Mouse (Mus musculus) heart, embryonic 12.5 days (tissue): ENCODE results near the gene Akp3. TPM values are rescaled to one million over a fixed set of nuclear protein-coding genes. Genes with fewer than 3 reads are reported as not detected.
A peak's percentile ranks its signal among the peaks of the same experiment; 100 is the strongest.

Experiments used
- ATAC-seq: fragments of 200-750 bp; cut with Nextera tagmentation; 2 replicates; pipeline ENCODE4 v1.8.0; 2017; ENCODE audit warnings: moderate TSS enrichment, moderate library complexity; ENCODE audit not compliant: insufficient number of reproducible peaks, low FRiP score
- H3K27ac ChIP-seq: fragments of 300-500 bp; sonication (generic); 2 replicates; pipeline ENCODE4 v1.5.1; 2016; ENCODE audit warnings: mild to moderate bottlenecking, moderate library complexity; ENCODE audit not compliant: poor library complexity, severe bottlenecking
- H3K27me3 ChIP-seq: fragments of 300-500 bp; sonication (generic); replicated peaks from 2 replicates; pipeline ENCODE4 v1.6.1; 2016; ENCODE audit warnings: mild to moderate bottlenecking, moderate library complexity
- H3K36me3 ChIP-seq: fragments of 300-500 bp; sonication (generic); 2 replicates; pipeline ENCODE4 v1.6.1; 2016; ENCODE audit warnings: mild to moderate bottlenecking, moderate library complexity
- H3K4me1 ChIP-seq: fragments of 300-500 bp; sonication (generic); replicated peaks from 2 replicates; pipeline ENCODE4 v1.6.1; 2016; ENCODE audit warnings: mild to moderate bottlenecking
- H3K4me2 ChIP-seq: fragments of 300-500 bp; sonication (generic); 2 replicates; pipeline ENCODE4 v1.6.1; 2016; ENCODE audit warnings: mild to moderate bottlenecking, moderate library complexity
- H3K4me3 ChIP-seq: fragments of 300-500 bp; sonication (generic); 2 replicates; pipeline ENCODE4 v1.5.1; 2016; ENCODE audit warnings: mild to moderate bottlenecking
- H3K9ac ChIP-seq: fragments of 300-500 bp; sonication (generic); 2 replicates; pipeline ENCODE4 v1.6.1; 2016; ENCODE audit warnings: mild to moderate bottlenecking, moderate library complexity
- H3K9me3 ChIP-seq: fragments of 300-500 bp; sonication (generic); replicated peaks from 2 replicates; pipeline ENCODE4 v1.6.1; 2016; ENCODE audit warnings: mild to moderate bottlenecking, moderate library complexity
- WGBS: fragments of 180-500 bp; shearing (Covaris S2); methylation state at CpG from one replicate; pipeline ENCODE4 v1.1.7; 2016; 5-methylcytosine and 5-hydroxymethylcytosine counted together
- polyA plus RNA-seq: library from polyadenylated mRNA; unstranded; fragments of >200 nt; fragmentation: Nextera tagmentation; extraction: Ambion mirVana; gene quantifications from 2 replicates; pipeline ENCODE4 v1.2.1, GENCODE M21; 2016

The Akp3 gene
- polyA plus RNA-seq, 1 experiment from 2014 or later, result not detected

DNA sequence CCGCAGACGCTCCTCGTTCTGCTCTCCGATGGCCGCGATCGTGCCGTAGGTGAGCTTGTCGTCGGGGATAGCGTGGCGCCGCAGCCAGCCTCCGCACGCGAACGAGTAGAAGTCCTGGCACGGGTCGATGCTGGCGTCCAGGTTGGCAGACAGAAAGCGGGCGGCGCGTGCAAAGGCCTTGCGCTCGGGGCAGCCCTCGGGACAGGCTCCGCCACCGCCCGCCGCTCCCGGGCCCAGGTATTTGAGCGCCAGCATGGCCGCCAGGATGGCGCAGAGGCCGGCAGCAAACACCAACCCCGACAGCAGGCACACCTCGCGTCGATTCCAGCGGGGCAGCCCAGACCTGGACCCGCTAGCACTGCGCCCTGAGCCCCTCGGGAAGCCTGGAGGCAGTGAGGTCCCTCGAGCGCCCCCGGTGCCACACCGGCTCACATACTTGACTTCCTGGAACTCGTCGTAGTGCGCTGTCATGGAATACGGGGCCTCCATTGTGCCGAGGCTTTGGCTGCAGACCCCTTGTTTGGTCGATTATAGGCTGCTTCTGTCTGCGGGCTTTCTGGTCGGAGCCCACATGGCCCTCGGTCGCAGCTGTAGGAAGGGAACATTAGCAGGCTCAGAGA, 29.8 kb downstream of the Akp3 start:
- Histone ChIP-seq H3K27me3 (peaks cover 100% of the 10 kb centered on the region), H3K4me3 (peak overlapping the region; percentile 41), H3K9me3 (no peaks in the 10 kb centered on the region), H3K4me1 (peaks cover 23% of the 10 kb centered on the region; the same call in 1 of the 2 replicates), H3K36me3 (no peaks in the 10 kb centered on the region), H3K9ac (no peak overlapping the region), H3K27ac (no peak overlapping the region), H3K4me2 (peak overlapping the region; percentile 64)
- ATAC-seq, result no peak
- WGBS, result 2% methylated on average over 58 of the region's 58 CpGs

DNA sequence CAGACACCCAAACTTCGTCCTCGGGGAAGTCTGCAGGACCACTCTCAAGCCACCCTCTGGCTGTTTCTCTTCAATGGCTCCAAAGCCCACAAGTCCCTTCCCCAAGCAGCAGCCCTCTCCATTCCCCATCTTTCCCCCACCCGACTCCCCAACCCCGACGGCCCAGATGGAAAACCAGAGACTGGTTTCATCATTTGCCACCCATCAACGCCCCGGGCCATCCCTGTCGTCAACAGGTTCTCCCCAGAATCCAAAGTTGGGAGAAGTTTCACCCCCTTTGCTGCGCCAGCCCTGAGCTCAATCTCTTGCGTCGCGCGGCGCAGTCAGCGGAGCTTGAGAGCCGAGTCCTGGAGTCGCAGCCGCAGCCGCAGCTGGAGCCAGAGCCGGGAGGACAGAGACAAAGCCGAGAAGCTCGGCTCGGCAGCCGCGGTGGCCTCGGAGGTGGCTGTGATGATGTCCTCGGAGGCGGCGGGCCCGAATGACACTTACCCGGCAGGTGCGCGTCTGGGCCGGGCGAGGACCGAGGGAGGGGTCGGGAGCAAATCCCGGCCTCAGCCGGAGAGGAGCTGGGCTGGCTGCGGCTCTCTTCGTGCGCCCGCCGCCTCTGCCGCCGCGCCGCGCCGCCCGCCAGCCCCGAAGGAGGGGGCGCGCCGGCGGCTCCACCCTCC, 30.9 kb downstream of the Akp3 start:
- 0 out of 2 replicates have a peak overlapping the region, but pooled peaks have one; percentile 15 for H3K9ac ChIP-seq
- WGBS, result 1% methylated on average over 43 of the region's 56 CpGs

DNA sequence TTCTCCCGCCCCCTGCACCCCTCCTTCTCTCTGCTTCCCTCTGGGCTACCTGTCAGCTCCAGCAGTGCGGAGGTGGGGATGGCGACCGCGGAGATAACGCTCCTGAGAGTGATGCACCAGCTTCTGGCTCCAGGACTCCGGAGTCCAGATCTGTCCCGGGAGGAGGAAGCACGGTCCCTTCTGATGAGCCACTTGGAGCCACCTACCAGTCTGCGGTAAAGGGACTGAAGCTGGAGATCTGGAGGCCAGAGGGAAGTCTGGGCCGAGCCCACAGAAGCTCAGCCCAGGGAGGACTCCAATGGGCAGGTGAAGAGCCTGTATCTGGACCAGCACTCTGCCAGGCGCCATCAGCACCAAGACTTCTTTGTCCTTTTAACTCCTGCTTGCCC, 31.4 kb downstream of the Akp3 start, which contains the start of gene Ecel1:
TSS of gene Ecel1 (minus strand) at position 323 of the 389 bp plus-strand sequence.
- no peak within 1 kb of the TSS for H3K27ac ChIP-seq
- H3K27me3 ChIP-seq, result peaks cover 98% of the 10 kb centered on the region
- no peaks in the 10 kb centered on the region for H3K9me3 ChIP-seq
- ATAC-seq, result no peak
- peak within 1 kb of the TSS; percentile 70 for H3K4me2 ChIP-seq
- peaks cover 23% of the 10 kb centered on the region; the same call in 1 of the 2 replicates for H3K4me1 ChIP-seq
- 3% methylated on average over 12 of the region's 12 CpGs for WGBS
- H3K4me3 ChIP-seq, result peak within 1 kb of the TSS; percentile 41
- 0 out of 2 replicates have a peak within 1 kb of the TSS, but pooled peaks have one; percentile 15 for H3K9ac ChIP-seq
- H3K36me3 ChIP-seq, result no peaks in the 10 kb centered on the region

More for the DNA sequence above, 30.9 kb downstream of the Akp3 start:
- H3K36me3 ChIP-seq, result no peaks in the 10 kb centered on the region
- peak overlapping the region; percentile 70 for H3K4me2 ChIP-seq
- H3K4me3 ChIP-seq, result peak overlapping the region; percentile 41
- H3K4me1 ChIP-seq, result peaks cover 23% of the 10 kb centered on the region; the same call in 1 of the 2 replicates
- no peaks in the 10 kb centered on the region for H3K9me3 ChIP-seq
- H3K27me3 ChIP-seq, result peaks cover 98% of the 10 kb centered on the region
- no peak overlapping the region for H3K27ac ChIP-seq
- no peak for ATAC-seq

DNA sequence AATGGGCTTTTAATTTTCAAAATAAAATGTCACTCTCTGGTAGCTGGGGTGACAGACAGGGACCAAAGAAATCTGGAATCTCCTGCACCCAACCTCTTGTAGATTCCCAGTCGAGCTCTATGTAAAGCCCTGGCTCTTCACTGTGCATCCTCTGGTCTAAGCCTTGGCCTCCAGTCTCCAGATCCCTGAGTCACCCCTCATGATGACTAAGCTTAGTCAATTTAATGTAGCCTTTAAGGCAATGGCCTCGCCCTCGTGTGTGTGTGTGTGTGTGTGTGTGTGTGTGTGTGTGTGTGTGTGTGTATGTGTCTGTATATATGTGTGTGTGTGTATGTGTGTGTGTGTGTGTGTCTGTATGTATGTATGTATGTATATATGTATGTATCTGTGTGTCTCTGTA, 34.6 kb downstream of the Akp3 start:
- Histone ChIP-seq H3K4me3 (no peak overlapping the region), H3K9ac (no peak overlapping the region), H3K27me3 (peaks cover 97% of the 10 kb centered on the region), H3K27ac (no peak overlapping the region), H3K4me1 (peaks cover 16% of the 10 kb centered on the region; the same call in 1 of the 2 replicates), H3K9me3 (no peaks in the 10 kb centered on the region), H3K36me3 (no peaks in the 10 kb centered on the region), H3K4me2 (no peak overlapping the region)
- no peak for ATAC-seq
- WGBS, result 73% methylated on average over 3 of the region's 3 CpGs

- H3K27me3 ChIP-seq, result peaks cover 97% of the 10 kb centered on the region
- no peak overlapping the region for H3K9ac ChIP-seq
- no peaks in the 10 kb centered on the region for H3K36me3 ChIP-seq
- no peaks in the 10 kb centered on the region for H3K4me1 ChIP-seq
- WGBS, result 18% methylated on average over 11 of the region's 11 CpGs
- ATAC-seq, result no peak
- no peaks in the 10 kb centered on the region for H3K9me3 ChIP-seq
- no peak overlapping the region for H3K4me2 ChIP-seq
- no peak overlapping the region for H3K4me3 ChIP-seq
- no peak overlapping the region for H3K27ac ChIP-seq
Observed at GRCm38 (mm10) chr1:87164164-87164795, 39.5 kb downstream of the Akp3 start.

DNA sequence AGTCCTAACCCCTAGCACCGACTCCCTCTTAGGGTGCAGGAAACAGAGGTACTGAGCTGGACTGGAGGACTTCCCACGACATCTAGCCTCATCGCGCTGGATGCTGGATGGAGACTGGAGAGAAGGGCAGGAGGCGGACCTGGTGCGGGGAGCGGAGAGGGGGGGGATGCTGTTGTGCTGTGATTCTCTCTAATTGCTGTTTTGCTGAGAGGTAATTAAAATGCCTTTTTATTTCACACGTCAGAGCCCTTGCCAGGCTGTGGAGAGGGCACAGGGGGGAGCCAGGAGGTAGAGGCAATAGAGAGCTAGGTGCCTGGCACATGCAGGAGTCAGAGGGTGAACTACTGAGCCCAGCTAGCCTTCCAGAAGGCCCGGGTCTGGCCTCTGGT, 40.0 kb downstream of the Akp3 start:
- H3K27ac ChIP-seq, result no peak overlapping the region
- peaks cover 98% of the 10 kb centered on the region for H3K27me3 ChIP-seq
- H3K36me3 ChIP-seq, result no peaks in the 10 kb centered on the region
- no peaks in the 10 kb centered on the region for H3K9me3 ChIP-seq
- no peak for ATAC-seq
- no peak overlapping the region for H3K4me3 ChIP-seq
- no peaks in the 10 kb centered on the region for H3K4me1 ChIP-seq
- no peak overlapping the region for H3K4me2 ChIP-seq
- 41% methylated on average over 9 of the region's 9 CpGs for WGBS
- no peak overlapping the region for H3K9ac ChIP-seq

DNA sequence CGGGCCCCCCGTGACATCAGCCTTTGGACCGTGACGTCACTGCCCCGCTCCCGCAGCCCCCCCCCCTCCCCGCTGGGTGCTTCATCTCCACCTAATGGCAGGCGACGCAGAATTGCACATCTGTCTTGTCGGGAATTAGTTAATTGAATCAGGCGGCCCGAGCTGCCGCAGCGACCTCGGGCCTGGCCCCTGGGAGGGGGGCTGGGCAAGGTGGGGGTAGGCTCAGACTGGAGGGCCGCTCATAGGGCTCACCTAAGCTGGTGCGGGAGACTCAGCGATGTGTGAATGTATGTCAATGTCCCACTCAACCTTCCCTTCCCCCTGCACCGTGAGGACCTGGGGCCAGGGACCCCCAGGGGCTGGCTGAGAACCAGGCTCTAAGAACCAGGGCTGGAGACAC, 45.7 kb downstream of the Akp3 start:
- no peak overlapping the region; the same call in 1 of the 2 replicates for H3K9ac ChIP-seq

DNA sequence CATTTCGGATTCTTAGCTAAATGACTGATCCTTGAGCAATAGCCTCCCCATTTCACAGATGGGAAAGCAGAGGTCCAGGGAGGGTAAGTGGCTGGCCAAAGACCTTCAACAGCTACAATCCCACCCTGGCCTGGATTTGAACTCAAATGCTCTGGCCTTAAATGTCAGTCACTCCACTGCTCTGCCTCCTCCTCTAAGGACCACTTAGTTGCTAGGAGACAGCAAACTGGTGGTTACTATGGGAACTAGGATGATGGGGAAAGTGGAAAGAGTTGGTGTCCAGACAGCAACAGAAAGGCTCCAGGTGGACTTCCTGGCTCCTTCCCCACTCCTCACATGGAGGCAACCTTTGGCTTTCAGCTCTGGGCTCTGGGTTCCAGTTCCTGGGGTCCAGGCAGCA, 46.5 kb downstream of the Akp3 start:
- WGBS, result 82% methylated on average over 1 of the region's 1 CpGs

More for the DNA sequence above, 45.7 kb downstream of the Akp3 start:
- no peak overlapping the region for H3K4me3 ChIP-seq
- no peak overlapping the region for H3K27ac ChIP-seq
- peaks cover 11% of the 10 kb centered on the region for H3K4me1 ChIP-seq
- H3K4me2 ChIP-seq, result peak overlapping the region; percentile 33
- peaks cover 88% of the 10 kb centered on the region for H3K27me3 ChIP-seq
- ATAC-seq, result no peak
- 11% methylated on average over 19 of the region's 19 CpGs for WGBS
- H3K36me3 ChIP-seq, result no peaks in the 10 kb centered on the region
- no peaks in the 10 kb centered on the region for H3K9me3 ChIP-seq

GRCm38 (mm10) chr1:87172316-87172715, 47.5 kb downstream of the Akp3 start:
- WGBS, result 40% methylated on average over 9 of the region's 9 CpGs
- no peak for ATAC-seq
- Histone ChIP-seq H3K27me3 (peaks cover 75% of the 10 kb centered on the region), H3K9me3 (no peaks in the 10 kb centered on the region), H3K4me1 (peaks cover 18% of the 10 kb centered on the region), H3K27ac (no peak overlapping the region), H3K4me2 (no peak overlapping the region), H3K4me3 (no peak overlapping the region), H3K36me3 (no peaks in the 10 kb centered on the region), H3K9ac (no peak overlapping the region)

More for the DNA sequence above, 46.5 kb downstream of the Akp3 start:
- H3K4me1 ChIP-seq, result peaks cover 18% of the 10 kb centered on the region
- ATAC-seq, result no peak
- H3K27me3 ChIP-seq, result peaks cover 83% of the 10 kb centered on the region
- no peak overlapping the region for H3K4me2 ChIP-seq
- no peak overlapping the region for H3K4me3 ChIP-seq
- H3K27ac ChIP-seq, result no peak overlapping the region
- no peak overlapping the region for H3K9ac ChIP-seq
- H3K36me3 ChIP-seq, result no peaks in the 10 kb centered on the region
- H3K9me3 ChIP-seq, result no peaks in the 10 kb centered on the region

- peaks cover 61% of the 10 kb centered on the region for H3K27me3 ChIP-seq
- peak overlapping the region; percentile 36; the same call in 1 of the 2 replicates for H3K4me2 ChIP-seq
- H3K9me3 ChIP-seq, result no peaks in the 10 kb centered on the region
- peak; percentile 36; the same call in 1 of the 2 replicates for ATAC-seq
- H3K4me1 ChIP-seq, result peaks cover 18% of the 10 kb centered on the region
- no peak overlapping the region for H3K4me3 ChIP-seq
- H3K9ac ChIP-seq, result no peak overlapping the region
- H3K36me3 ChIP-seq, result no peaks in the 10 kb centered on the region
- H3K27ac ChIP-seq, result no peak overlapping the region
- WGBS, result 24% methylated on average over 28 of the region's 28 CpGs
Observed at GRCm38 (mm10) chr1:87174006-87174955, 49.5 kb downstream of the Akp3 start.
